Mouse (Mus musculus) bone marrow macrophage, adult 2 months (primary cell): ENCODE measurements around the gene Dpf3.

Experiments
- CTCF ChIP-seq: IDR thresholded peaks from 2 replicates; pipeline ENCODE4 v1.5.1; 2012; ENCODE audit warnings: low read depth, mild to moderate bottlenecking, low read length, moderate library complexity
- POLR2A ChIP-seq: IDR thresholded peaks from 2 replicates; pipeline ENCODE4 v1.6.1; 2012; ENCODE audit warnings: mild to moderate bottlenecking, low read depth, low read length, borderline replicate concordance

GRCm38 (mm10) chr12:83481439-83481838 is 6.1 kb downstream of the Dpf3 start:
- TF ChIP-seq CTCF (no peak), POLR2A (no peak)
